Mouse (Mus musculus): ENCODE measurements around the gene Ifi206. TPM values are rescaled to one million over a fixed set of nuclear protein-coding genes. Genes with fewer than 3 reads are reported as not detected.

Ifi206 gene
- total RNA-seq, 2 experiments from 2014 or later, result not detected

- no peak for DNase-seq (ENCODE audit: extremely low spot score in 1 of 2, low spot score in 1 of 2)
These were observed 70.5 kb downstream of the Ifi206 start for GRCm38 (mm10) chr1:173420374-173420773.

GRCm38 (mm10) chr1:173418936-173419621 lies 71.8 kb downstream of the Ifi206 start:
- no peak for DNase-seq (ENCODE audit: extremely low spot score in 1 of 2, low spot score in 1 of 2)

GRCm38 (mm10) chr1:173418516-173418915 lies 72.3 kb downstream of the Ifi206 start:
- DNase-seq (ENCODE audit: extremely low spot score in 1 of 2, low spot score in 1 of 2), result no peak

Small RNA genes lying within 50 kb of the gene (microRNA-seq; reads per million reads assigned to microRNA genes)
- gene Gm44481, result 0 reads per million in 2 experiments

Other genes with a start within 250 kb of the Ifi206 start
- gene Olfr418, start 225.0 kb downstream of the Ifi206 start, total RNA-seq (2021), result not detected
- not detected for gene Mptx2, start 213.3 kb downstream of the Ifi206 start, total RNA-seq (2021)
- gene Ackr1, start 157.3 kb downstream of the Ifi206 start, total RNA-seq (2021), result 10 to 100 TPM; 64.9 to 73.8 TPM
- 1 to 10 TPM; 3.2 to 4.6 TPM for gene Aim2, start 140.2 kb downstream of the Ifi206 start, total RNA-seq (2021)
- gene Cadm3, start 123.3 kb downstream of the Ifi206 start, total RNA-seq (2021), result 100 to 1,000 TPM; 362 to 370 TPM
- gene Ifi214, start 44.9 kb upstream of the Ifi206 start, total RNA-seq (2021), result not detected
- gene Ifi213, start 108.2 kb upstream of the Ifi206 start, total RNA-seq (2021), result not detected
- gene Ifi209, start 139.9 kb upstream of the Ifi206 start, total RNA-seq (2021), result under 1 TPM in 1 of 2 experiments, not detected in 1; 0.07 TPM
- under 1 TPM in 1 of 2 experiments, not detected in 1; 0.15 TPM for gene Ifi208, start 182.6 kb upstream of the Ifi206 start, total RNA-seq (2021)